Mouse (Mus musculus): ENCODE measurements around the gene Sema4f.

The Sema4f gene

GRCm38 (mm10) chr6:82908034-82908433 is 31.5 kb downstream of the Sema4f start:
- Histone ChIP-seq H3K27me3 (ENCODE audit: insufficient read depth, low read length) (peaks cover 28% of the 10 kb centered on the region), H3K36me3 (ENCODE audit: insufficient read depth, low read length) (no peaks in the 10 kb centered on the region), H3K4me3 (replicated peaks; ENCODE audit: low read length) (no peak overlapping the region), H3K9me3 (ENCODE audit: low read length) (no peaks in the 10 kb centered on the region), H3K4me1 (replicated peaks; ENCODE audit: low read depth, low read length) (peaks cover 20% of the 10 kb centered on the region)
- TF ChIP-seq CTCF (conservative IDR thresholded peaks at IDR 0.05; ENCODE audit: low read length): no peak
- no peak for TF ChIP-seq NANOG (IDR thresholded peaks at IDR 0.05; ENCODE audit: borderline replicate concordance, low read length)
- no peak for TF ChIP-seq POU5F1 (IDR thresholded peaks at IDR 0.05; ENCODE audit: borderline replicate concordance, low read length)

- H3K4me3 ChIP-seq (replicated peaks; ENCODE audit: low read length): no peak overlapping the region
- TF ChIP-seq CTCF (conservative IDR thresholded peaks at IDR 0.05; ENCODE audit: low read length) (no peak), NANOG (IDR thresholded peaks at IDR 0.05; ENCODE audit: borderline replicate concordance, low read length) (no peak), POU5F1 (IDR thresholded peaks at IDR 0.05; ENCODE audit: borderline replicate concordance, low read length) (no peak)
- peaks cover 16% of the 10 kb centered on the region for H3K4me1 ChIP-seq (replicated peaks; ENCODE audit: low read depth, low read length)
- H3K9me3 ChIP-seq (ENCODE audit: low read length): no peaks in the 10 kb centered on the region
- peaks cover 21% of the 10 kb centered on the region for H3K27me3 ChIP-seq (ENCODE audit: insufficient read depth, low read length)
- H3K36me3 ChIP-seq (ENCODE audit: insufficient read depth, low read length): no peaks in the 10 kb centered on the region
Measured at GRCm38 (mm10) chr6:82906985-82907384, 32.6 kb downstream of the Sema4f start.

GRCm38 (mm10) chr6:82902559-82902958 is 37.0 kb downstream of the Sema4f start:
- TF ChIP-seq POU5F1 (IDR thresholded peaks at IDR 0.05; ENCODE audit: borderline replicate concordance, low read length) (no peak), CTCF (conservative IDR thresholded peaks at IDR 0.05; ENCODE audit: low read length) (no peak), NANOG (IDR thresholded peaks at IDR 0.05; ENCODE audit: borderline replicate concordance, low read length) (no peak)
- Histone ChIP-seq H3K9me3 (ENCODE audit: low read length) (no peaks in the 10 kb centered on the region), H3K4me1 (replicated peaks; ENCODE audit: low read depth, low read length) (peaks cover 5% of the 10 kb centered on the region; the same call in 1 of the 2 replicates), H3K4me3 (replicated peaks; ENCODE audit: low read length) (no peak overlapping the region), H3K27me3 (ENCODE audit: insufficient read depth, low read length) (peaks cover 27% of the 10 kb centered on the region), H3K36me3 (ENCODE audit: insufficient read depth, low read length) (no peaks in the 10 kb centered on the region)

GRCm38 (mm10) chr6:82898745-82899144 is 40.8 kb downstream of the Sema4f start:
- Histone ChIP-seq H3K9me3 (ENCODE audit: low read length) (no peaks in the 10 kb centered on the region), H3K4me1 (replicated peaks; ENCODE audit: low read depth, low read length) (no peaks in the 10 kb centered on the region), H3K36me3 (ENCODE audit: insufficient read depth, low read length) (no peaks in the 10 kb centered on the region), H3K27me3 (ENCODE audit: insufficient read depth, low read length) (peaks cover 39% of the 10 kb centered on the region), H3K4me3 (replicated peaks; ENCODE audit: low read length) (no peak overlapping the region)
- TF ChIP-seq NANOG (IDR thresholded peaks at IDR 0.05; ENCODE audit: borderline replicate concordance, low read length): no peak
- no peak for TF ChIP-seq CTCF (conservative IDR thresholded peaks at IDR 0.05; ENCODE audit: low read length)
- TF ChIP-seq POU5F1 (IDR thresholded peaks at IDR 0.05; ENCODE audit: borderline replicate concordance, low read length): no peak

- Histone ChIP-seq H3K36me3 (ENCODE audit: insufficient read depth, low read length) (no peaks in the 10 kb centered on the region), H3K9me3 (ENCODE audit: low read length) (no peaks in the 10 kb centered on the region), H3K4me1 (replicated peaks; ENCODE audit: low read depth, low read length) (no peaks in the 10 kb centered on the region), H3K4me3 (replicated peaks; ENCODE audit: low read length) (no peak overlapping the region), H3K27me3 (ENCODE audit: insufficient read depth, low read length) (peaks cover 36% of the 10 kb centered on the region)
- TF ChIP-seq CTCF (conservative IDR thresholded peaks at IDR 0.05; ENCODE audit: low read length): no peak
- TF ChIP-seq NANOG (IDR thresholded peaks at IDR 0.05; ENCODE audit: borderline replicate concordance, low read length): no peak
- no peak for TF ChIP-seq POU5F1 (IDR thresholded peaks at IDR 0.05; ENCODE audit: borderline replicate concordance, low read length)
Measured at GRCm38 (mm10) chr6:82898227-82898626, 41.3 kb downstream of the Sema4f start.

GRCm38 (mm10) chr6:82897311-82897710 is 42.3 kb downstream of the Sema4f start:
- Histone ChIP-seq H3K4me1 (replicated peaks; ENCODE audit: low read depth, low read length) (peaks cover under 1% of the 10 kb centered on the region), H3K36me3 (ENCODE audit: insufficient read depth, low read length) (no peaks in the 10 kb centered on the region), H3K27me3 (ENCODE audit: insufficient read depth, low read length) (peaks cover 33% of the 10 kb centered on the region), H3K4me3 (replicated peaks; ENCODE audit: low read length) (no peak overlapping the region), H3K9me3 (ENCODE audit: low read length) (no peaks in the 10 kb centered on the region)
- TF ChIP-seq NANOG (IDR thresholded peaks at IDR 0.05; ENCODE audit: borderline replicate concordance, low read length): no peak
- TF ChIP-seq CTCF (conservative IDR thresholded peaks at IDR 0.05; ENCODE audit: low read length): no peak
- TF ChIP-seq POU5F1 (IDR thresholded peaks at IDR 0.05; ENCODE audit: borderline replicate concordance, low read length): no peak

- Histone ChIP-seq H3K4me3 (replicated peaks; ENCODE audit: low read length) (no peak overlapping the region), H3K36me3 (ENCODE audit: insufficient read depth, low read length) (no peaks in the 10 kb centered on the region), H3K9me3 (ENCODE audit: low read length) (no peaks in the 10 kb centered on the region), H3K4me1 (replicated peaks; ENCODE audit: low read depth, low read length) (peaks cover 23% of the 10 kb centered on the region), H3K27me3 (ENCODE audit: insufficient read depth, low read length) (peaks cover 26% of the 10 kb centered on the region)
- TF ChIP-seq NANOG (IDR thresholded peaks at IDR 0.05; ENCODE audit: borderline replicate concordance, low read length): no peak
- no peak for TF ChIP-seq CTCF (conservative IDR thresholded peaks at IDR 0.05; ENCODE audit: low read length)
- no peak for TF ChIP-seq POU5F1 (IDR thresholded peaks at IDR 0.05; ENCODE audit: borderline replicate concordance, low read length)
Measured at GRCm38 (mm10) chr6:82893415-82893814, 46.2 kb downstream of the Sema4f start.

- Histone ChIP-seq H3K36me3 (ENCODE audit: insufficient read depth, low read length) (no peaks in the 10 kb centered on the region), H3K4me1 (replicated peaks; ENCODE audit: low read depth, low read length) (peaks cover 23% of the 10 kb centered on the region), H3K9me3 (ENCODE audit: low read length) (no peaks in the 10 kb centered on the region), H3K4me3 (replicated peaks; ENCODE audit: low read length) (no peak overlapping the region), H3K27me3 (ENCODE audit: insufficient read depth, low read length) (peaks cover 23% of the 10 kb centered on the region)
- TF ChIP-seq NANOG (IDR thresholded peaks at IDR 0.05; ENCODE audit: borderline replicate concordance, low read length): no peak
- TF ChIP-seq POU5F1 (IDR thresholded peaks at IDR 0.05; ENCODE audit: borderline replicate concordance, low read length): no peak
- peak; percentile 92 for TF ChIP-seq CTCF (conservative IDR thresholded peaks at IDR 0.05; ENCODE audit: low read length)
Measured at GRCm38 (mm10) chr6:82892540-82892939, 47.0 kb downstream of the Sema4f start.

- Histone ChIP-seq H3K36me3 (ENCODE audit: insufficient read depth, low read length) (no peaks in the 10 kb centered on the region), H3K4me3 (replicated peaks; ENCODE audit: low read length) (0 out of 2 replicates have a peak overlapping the region, but pooled peaks have one; percentile 2), H3K4me1 (replicated peaks; ENCODE audit: low read depth, low read length) (peaks cover 30% of the 10 kb centered on the region), H3K27me3 (ENCODE audit: insufficient read depth, low read length) (peaks cover 16% of the 10 kb centered on the region), H3K9me3 (ENCODE audit: low read length) (no peaks in the 10 kb centered on the region)
- TF ChIP-seq CTCF (conservative IDR thresholded peaks at IDR 0.05; ENCODE audit: low read length): no peak
- TF ChIP-seq NANOG (IDR thresholded peaks at IDR 0.05; ENCODE audit: borderline replicate concordance, low read length): no peak
- no peak for TF ChIP-seq POU5F1 (IDR thresholded peaks at IDR 0.05; ENCODE audit: borderline replicate concordance, low read length)
Measured at GRCm38 (mm10) chr6:82891488-82891887, 48.1 kb downstream of the Sema4f start.

All from E14TG2a.4 (cell line).